Mouse (Mus musculus) C2C12 (cell line): ENCODE data around the gene Olfr1380.

Experiments used
- CTCF ChIP-seq: IDR thresholded peaks from one replicate; pipeline ENCODE4 v1.5.1; 2011; ENCODE audit not compliant: control insufficient read depth, insufficient read depth, insufficient read length
- FOSL1 ChIP-seq: IDR thresholded peaks from one replicate; pipeline ENCODE4 v1.8.0; 2011; ENCODE audit warnings: mild to moderate bottlenecking, low read length; ENCODE audit not compliant: poor library complexity, insufficient read depth, severe bottlenecking
- MAX ChIP-seq: IDR thresholded peaks from one replicate; pipeline ENCODE4 v1.6.1; 2011; ENCODE audit warnings: mild to moderate bottlenecking, control low read depth
- MYOD1 ChIP-seq: IDR thresholded peaks from one replicate; pipeline ENCODE4 v1.6.1; 2011; ENCODE audit warnings: low read depth; ENCODE audit not compliant: control insufficient read depth, insufficient read length
- MYOG ChIP-seq: IDR thresholded peaks from one replicate; pipeline ENCODE4 v1.6.1; 2011; ENCODE audit not compliant: control insufficient read depth, insufficient read length; ENCODE audit errors: extremely low read depth
- USF1 ChIP-seq: IDR thresholded peaks from one replicate; pipeline ENCODE4 v1.6.1; 2011; ENCODE audit warnings: low read depth, mild to moderate bottlenecking, control low read depth, moderate library complexity

- TF ChIP-seq CTCF (no peak), MYOG (no peak), MAX (no peak), USF1 (no peak), MYOD1 (no peak), FOSL1 (no peak)
Measured at GRCm38 (mm10) chr11:49527947-49528346, 28.7 kb upstream of the Olfr1380 start, which contains the start of gene Olfr1382.
